Mouse (Mus musculus) liver, adult 2 months (tissue): ENCODE results near the gene Tbck. TPM values are rescaled to one million over a fixed set of nuclear protein-coding genes. Genes with fewer than 3 reads are reported as not detected.

Experiments used
- DNase-seq: peaks from one replicate; pipeline ENCODE4 v3.0.0-alpha.2; 2011; ENCODE audit warnings: low read depth, low spot score; ENCODE audit errors: extremely low read depth
- H3K27ac ChIP-seq: fragments of 200-500 bp; replicated peaks from 2 replicates; pipeline ENCODE4 v1.5.1; 2012; ENCODE audit warnings: low read depth, mild to moderate bottlenecking, control low read depth, inconsistent platforms, low read length; ENCODE audit not compliant: insufficient read depth
- H3K27me3 ChIP-seq: fragments of 200-500 bp; 2 replicates; pipeline ENCODE4 v1.6.1; 2012; ENCODE audit warnings: mild to moderate bottlenecking, moderate library complexity, low read length, inconsistent platforms; ENCODE audit not compliant: control insufficient read depth, insufficient read depth
- H3K36me3 ChIP-seq: fragments of 200-500 bp; 2 replicates; pipeline ENCODE4 v1.6.1; 2012; ENCODE audit warnings: low read length, inconsistent platforms; ENCODE audit not compliant: control insufficient read depth, insufficient read depth
- H3K4me1 ChIP-seq: fragments of 200-500 bp; 2 replicates; pipeline ENCODE4 v1.6.1; 2011; ENCODE audit warnings: low read length; ENCODE audit not compliant: control insufficient read depth, insufficient read depth
- H3K4me3 ChIP-seq: fragments of 200-500 bp; 2 replicates; pipeline ENCODE4 v1.5.1; 2011; ENCODE audit warnings: low read depth, mild to moderate bottlenecking, control low read depth, low read length, moderate library complexity; ENCODE audit not compliant: insufficient read depth
- H3K79me2 ChIP-seq: fragments of 200-500 bp; 2 replicates; pipeline ENCODE4 v1.6.1; 2012; ENCODE audit warnings: inconsistent platforms, mild to moderate bottlenecking, low read length, moderate library complexity; ENCODE audit not compliant: control insufficient read depth, insufficient read depth
- H3K9ac ChIP-seq: fragments of 200-500 bp; 2 replicates; pipeline ENCODE4 v1.6.1; 2012; ENCODE audit warnings: low read depth, mild to moderate bottlenecking, control low read depth, inconsistent platforms, low read length
- CTCF ChIP-seq: fragments of 200-500 bp; IDR thresholded peaks from 2 replicates; pipeline ENCODE4 v1.5.1; 2011; ENCODE audit warnings: low read depth, low read length, control low read depth
- POLR2A ChIP-seq: fragments of 200-500 bp; IDR thresholded peaks from 2 replicates; pipeline ENCODE4 v1.6.1; 2011; ENCODE audit warnings: low read length, control low read depth; ENCODE audit not compliant: insufficient read depth; ENCODE audit errors: extremely low read depth
- WGBS: fragments of 180-500 bp; shearing (Covaris S2); methylation state at CpG from one replicate; pipeline ENCODE4 v1.1.7; 2018; 5-methylcytosine and 5-hydroxymethylcytosine counted together
- polyA plus RNA-seq: library from polyadenylated mRNA; depleted of rRNA; stranded (reverse); fragments of >200 nt; gene quantifications from 2 replicates; pipeline ENCODE4 v1.2.3, GENCODE M21; 2012
- total RNA-seq: library from RNA; depleted of rRNA; stranded (reverse); fragments of >200 nt; gene quantifications from 2 replicates; pipeline ENCODE4 v1.2.3, GENCODE M21; 2014

The Tbck gene
- total and polyA plus RNA-seq, 2 experiments, result 2.5 to 10.7 TPM

GRCm38 (mm10) chr3:132811791-132812190 lies 127.8 kb downstream of the Tbck start:
- no peak overlapping the region for H3K9ac ChIP-seq
- 87% methylated on average over 5 of the region's 5 CpGs for WGBS
- no peaks in the 10 kb centered on the region for H3K79me2 ChIP-seq
- TF ChIP-seq CTCF, result no peak
- TF ChIP-seq POLR2A, result no peak
- H3K4me3 ChIP-seq, result no peak overlapping the region
- DNase-seq, result no peak
- H3K36me3 ChIP-seq, result peaks cover 10% of the 10 kb centered on the region; the same call in 1 of the 2 replicates
- no peaks in the 10 kb centered on the region for H3K27me3 ChIP-seq
- H3K4me1 ChIP-seq, result peaks cover 8% of the 10 kb centered on the region; the same call in 1 of the 2 replicates
- no peak overlapping the region for H3K27ac ChIP-seq

DNA sequence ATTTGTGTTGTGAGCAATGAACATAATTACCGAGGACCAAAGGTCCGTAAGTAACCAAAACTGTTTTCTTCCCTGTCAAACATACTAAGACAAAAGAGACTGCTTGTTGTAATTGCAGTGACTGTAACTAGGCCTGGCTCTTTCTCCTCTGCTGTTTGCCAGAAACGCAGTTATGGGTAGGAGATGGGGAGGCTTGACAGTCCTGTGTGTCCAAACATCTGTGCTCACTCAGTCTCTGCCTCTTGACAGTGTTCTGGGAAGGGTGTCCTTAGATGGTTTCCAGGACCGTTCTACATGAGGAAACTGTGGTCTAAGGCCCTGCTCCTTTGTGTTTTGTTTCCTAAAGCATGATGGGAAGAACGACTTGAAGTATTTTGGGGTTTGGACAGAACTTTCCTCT lies 128.4 kb downstream of the Tbck start:
- Histone ChIP-seq H3K4me1 (peaks cover 8% of the 10 kb centered on the region; the same call in 1 of the 2 replicates), H3K9ac (no peak overlapping the region), H3K27me3 (no peaks in the 10 kb centered on the region), H3K79me2 (no peaks in the 10 kb centered on the region), H3K36me3 (peaks cover 10% of the 10 kb centered on the region; the same call in 1 of the 2 replicates), H3K27ac (no peak overlapping the region), H3K4me3 (no peak overlapping the region)
- 84% methylated on average over 5 of the region's 5 CpGs for WGBS
- no peak for TF ChIP-seq CTCF
- TF ChIP-seq POLR2A, result no peak
- DNase-seq, result no peak

DNA sequence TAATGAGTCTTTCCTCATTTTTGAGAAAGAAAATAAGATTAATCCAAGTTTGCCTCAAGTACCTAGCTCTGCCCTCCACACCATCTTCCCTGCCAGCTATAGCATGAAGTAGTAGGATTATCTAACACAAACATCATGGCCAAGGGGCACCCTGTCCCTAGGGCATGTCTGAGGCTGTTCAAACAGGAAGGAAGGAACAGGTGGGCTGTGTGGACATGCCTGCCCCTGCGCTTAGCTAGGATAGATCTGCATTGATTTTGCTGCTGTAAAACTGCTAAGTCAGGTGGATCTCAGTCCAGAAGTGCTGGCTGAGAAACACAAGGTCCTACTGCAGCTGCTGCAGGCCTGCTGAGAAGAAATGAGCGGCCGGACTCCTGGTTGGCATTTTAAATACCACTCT lies 129.2 kb downstream of the Tbck start:
- peak; percentile 42 for DNase-seq
- H3K9ac ChIP-seq, result no peak overlapping the region
- H3K27ac ChIP-seq, result no peak overlapping the region
- TF ChIP-seq POLR2A, result no peak
- no peak for TF ChIP-seq CTCF
- H3K4me1 ChIP-seq, result peaks cover 8% of the 10 kb centered on the region; the same call in 1 of the 2 replicates
- WGBS, result 55% methylated on average over 3 of the region's 3 CpGs
- peaks cover 8% of the 10 kb centered on the region; the same call in 1 of the 2 replicates for H3K36me3 ChIP-seq
- no peaks in the 10 kb centered on the region for H3K27me3 ChIP-seq
- no peak overlapping the region for H3K4me3 ChIP-seq
- no peaks in the 10 kb centered on the region for H3K79me2 ChIP-seq

DNA sequence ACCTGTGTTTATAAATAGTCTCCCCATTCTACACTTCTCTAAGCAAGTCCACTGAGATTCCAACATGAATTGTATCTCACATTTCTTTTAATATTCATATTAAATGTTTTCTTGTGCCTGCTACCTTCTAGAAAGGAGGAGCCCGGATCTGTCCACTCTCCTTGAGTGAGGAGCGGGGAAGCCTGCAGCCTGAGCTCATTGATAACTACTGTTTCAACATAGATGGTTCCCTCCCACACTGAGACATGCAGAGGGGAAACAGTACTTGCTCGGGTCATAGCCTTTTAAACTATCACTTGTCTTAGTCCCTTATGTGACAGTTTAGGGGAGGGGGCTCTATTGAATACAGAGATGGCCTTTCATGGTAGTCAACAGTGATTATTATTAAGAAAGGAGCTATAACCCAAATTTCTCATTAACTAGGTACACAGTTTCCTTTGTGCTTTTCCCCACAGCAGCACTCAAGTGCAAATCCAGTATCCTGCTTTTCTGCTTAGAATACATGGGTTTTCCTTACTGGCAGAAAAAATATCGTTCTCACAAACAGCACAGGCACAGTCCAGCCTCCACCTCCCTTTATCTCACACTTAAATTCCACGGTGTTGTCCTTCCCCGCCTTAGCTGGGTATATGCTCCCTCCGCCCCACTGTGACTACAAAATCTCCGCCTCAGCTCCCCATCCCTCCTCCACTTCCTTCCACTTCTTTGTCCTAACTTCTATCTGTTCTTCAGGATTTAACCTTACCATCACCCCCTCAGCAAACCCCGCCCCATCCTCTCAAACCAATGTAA lies 130.0 kb downstream of the Tbck start:
- H3K4me3 ChIP-seq, result no peak overlapping the region
- no peaks in the 10 kb centered on the region for H3K79me2 ChIP-seq
- no peak overlapping the region for H3K27ac ChIP-seq
- H3K36me3 ChIP-seq, result peaks cover 7% of the 10 kb centered on the region; the same call in 1 of the 2 replicates
- peaks cover 8% of the 10 kb centered on the region; the same call in 1 of the 2 replicates for H3K4me1 ChIP-seq
- no peak for DNase-seq
- TF ChIP-seq POLR2A (no peak), CTCF (no peak)
- H3K27me3 ChIP-seq, result no peaks in the 10 kb centered on the region
- 78% methylated on average over 9 of the region's 9 CpGs for WGBS
- no peak overlapping the region for H3K9ac ChIP-seq

GRCm38 (mm10) chr3:132814791-132815496 lies 131.0 kb downstream of the Tbck start:
- H3K4me1 ChIP-seq, result peaks cover 8% of the 10 kb centered on the region; the same call in 1 of the 2 replicates
- H3K9ac ChIP-seq, result no peak overlapping the region
- 64% methylated on average over 10 of the region's 10 CpGs for WGBS
- no peaks in the 10 kb centered on the region for H3K79me2 ChIP-seq
- H3K27ac ChIP-seq, result peak overlapping the region; percentile 41; the same call in 1 of the 2 replicates
- H3K27me3 ChIP-seq, result no peaks in the 10 kb centered on the region
- peaks cover 4% of the 10 kb centered on the region; the same call in 1 of the 2 replicates for H3K36me3 ChIP-seq
- H3K4me3 ChIP-seq, result no peak overlapping the region
- peak; percentile 95 for DNase-seq
- no peak for TF ChIP-seq CTCF
- TF ChIP-seq POLR2A, result no peak
